ENCODE assay signal across 11 mouse cellular contexts in genomic region chr8:47363271-47363670, GRCm38 (mm10).
DNase-seq lines count a peak whose midpoint lies in the region; ATAC-seq and TF ChIP-seq lines count a peak whose summit lies in the region.
"Had no signal": no experiment of that assay in that cellular context is flagged by ENCODE, and none has a peak within 500 bp of the region (broad histone marks: within the 10 kb centered on the region; RNA-seq: fewer than 3 reads in every experiment).

No protein-coding gene starts in this region.

- no peak overlapping the region for H3K4me2 ChIP-seq in forebrain, embryonic 14.5 days (ENCODE audit: low read length)
- H3K4me2 ChIP-seq in forebrain, embryonic 11.5 days (ENCODE audit: low read depth, low read length, severe bottlenecking): no peak overlapping the region
- no peak overlapping the region for H3K4me2 ChIP-seq in kidney, embryonic 16.5 days (replicated peaks; ENCODE audit: low read depth, low read length)
- H3K4me2 ChIP-seq: midbrain, embryonic 13.5 days had no signal

- TF ChIP-seq CTCF in heart, adult 2 months (IDR thresholded peaks at IDR 0.05): no peak
- no peak for TF ChIP-seq CTCF in cerebellum, adult 2 months (IDR thresholded peaks at IDR 0.05; ENCODE audit: borderline replicate concordance, insufficient read depth, low read depth, low read length)

- peak; percentile 51 for DNase-seq in forebrain, embryonic 14.5 days (ENCODE audit: low spot score)
- DNase-seq in forebrain, embryonic 11.5 days (ENCODE audit: low spot score): no peak
- DNase-seq in heart, adult 2 months: peak; percentile 55 to 67
- DNase-seq in lung, postnatal 4 days: peak; percentile 63 to 88
- DNase-seq in cerebellum, adult 2 months: no peak
- no peak for DNase-seq in thymus, postnatal 36 days
- DNase-seq in layer of hippocampus, adult 9-10 months (ENCODE audit: low spot score): no peak
- DNase-seq: cerebellum, adult 9-10 months; layer of hippocampus, postnatal 36 days had no signal

- H3K4me1 ChIP-seq in forebrain, embryonic 14.5 days (ENCODE audit: control insufficient read depth, insufficient read depth, low read length): no peaks in the 10 kb centered on the region
- H3K4me1 ChIP-seq in forebrain, embryonic 11.5 days (replicated peaks; ENCODE audit: control insufficient read depth, insufficient read depth, low read length): 0 out of 2 replicates have a peak, but pooled peaks cover 2% of the 10 kb centered on the region
- peaks cover 9% of the 10 kb centered on the region for H3K4me1 ChIP-seq in heart, adult 2 months (ENCODE audit: control insufficient read depth, insufficient read depth, low read length)
- H3K4me1 ChIP-seq in kidney, embryonic 16.5 days (ENCODE audit: insufficient read depth, low read length): 0 out of 2 replicates have a peak, but pooled peaks cover 9% of the 10 kb centered on the region
- no peaks in the 10 kb centered on the region for H3K4me1 ChIP-seq in cerebellum, adult 2 months (ENCODE audit: control insufficient read depth, insufficient read depth, low read length)
- H3K4me1 ChIP-seq: midbrain, embryonic 13.5 days had no signal

- no peak overlapping the region for H3K27ac ChIP-seq in forebrain, embryonic 14.5 days (ENCODE audit: low read depth, low read length)
- H3K27ac ChIP-seq in forebrain, embryonic 11.5 days (ENCODE audit: low read depth, low read length): no peak overlapping the region
- no peak overlapping the region for H3K27ac ChIP-seq in heart, adult 2 months
- H3K27ac ChIP-seq in kidney, embryonic 16.5 days (ENCODE audit: low read length): no peak overlapping the region
- no peak overlapping the region for H3K27ac ChIP-seq in cerebellum, adult 2 months (ENCODE audit: insufficient read depth, low read length)
- H3K27ac ChIP-seq: midbrain, embryonic 13.5 days had no signal

- H3K27me3 ChIP-seq in forebrain, embryonic 14.5 days (replicated peaks; ENCODE audit: control insufficient read depth, insufficient read depth, low read length): no peaks in the 10 kb centered on the region
- no peaks in the 10 kb centered on the region for H3K27me3 ChIP-seq in forebrain, embryonic 11.5 days (ENCODE audit: control insufficient read depth, insufficient read depth, low read length)
- no peaks in the 10 kb centered on the region for H3K27me3 ChIP-seq in heart, adult 2 months (ENCODE audit: control insufficient read depth, insufficient read depth, low read length)
- H3K27me3 ChIP-seq in kidney, embryonic 16.5 days (ENCODE audit: insufficient read depth, low read length): no peaks in the 10 kb centered on the region
- H3K27me3 ChIP-seq in cerebellum, adult 2 months (ENCODE audit: control insufficient read depth, insufficient read depth, low read length): no peaks in the 10 kb centered on the region
- H3K27me3 ChIP-seq: midbrain, embryonic 13.5 days had no signal

- no peak overlapping the region for H3K9ac ChIP-seq in forebrain, embryonic 14.5 days (ENCODE audit: low read length)
- no peak overlapping the region for H3K9ac ChIP-seq in forebrain, embryonic 11.5 days (ENCODE audit: low read length)
- H3K9ac ChIP-seq in heart, adult 2 months (ENCODE audit: low read depth, low read length): no peak overlapping the region
- no peak overlapping the region for H3K9ac ChIP-seq in kidney, embryonic 16.5 days (replicated peaks; ENCODE audit: low read length)
- H3K9ac ChIP-seq: midbrain, embryonic 13.5 days had no signal

- WGBS in forebrain, embryonic 14.5 days: 46% methylated on average over 8 of the region's 8 CpGs
- 72% methylated on average over 6 of the region's 8 CpGs for WGBS in forebrain, embryonic 11.5 days
- WGBS in heart, adult 2 months: 3% methylated on average over 8 of the region's 8 CpGs
- WGBS in kidney, embryonic 16.5 days: 19% methylated on average over 8 of the region's 8 CpGs
- WGBS in cerebellum, adult 2 months: 17% methylated on average over 8 of the region's 8 CpGs

- no peaks in the 10 kb centered on the region for H3K36me3 ChIP-seq in forebrain, embryonic 14.5 days (ENCODE audit: control insufficient read depth, insufficient read depth, low read length)
- H3K36me3 ChIP-seq in forebrain, embryonic 11.5 days (ENCODE audit: control insufficient read depth, insufficient read depth, low read length): no peaks in the 10 kb centered on the region
- H3K36me3 ChIP-seq in heart, adult 2 months (ENCODE audit: control insufficient read depth, insufficient read depth, low read length): no peaks in the 10 kb centered on the region; the same call in none of the 2 replicates
- no peaks in the 10 kb centered on the region for H3K36me3 ChIP-seq in kidney, embryonic 16.5 days (ENCODE audit: insufficient read depth, low read length)
- H3K36me3 ChIP-seq: midbrain, embryonic 13.5 days had no signal

- intact Hi-C loops in heart, adult 2 months (cut with DNase I): no loop called here

- H3K4me3 ChIP-seq in forebrain, embryonic 14.5 days (ENCODE audit: low read depth, low read length): no peak overlapping the region
- H3K4me3 ChIP-seq in forebrain, embryonic 11.5 days (ENCODE audit: low read depth, low read length): no peak overlapping the region
- no peak overlapping the region for H3K4me3 ChIP-seq in heart, adult 2 months
- H3K4me3 ChIP-seq in kidney, embryonic 16.5 days (ENCODE audit: low read length): no peak overlapping the region
- H3K4me3 ChIP-seq in cerebellum, adult 2 months (replicated peaks; ENCODE audit: insufficient read depth, low read depth, low read length): no peak overlapping the region
- H3K4me3 ChIP-seq: midbrain, embryonic 13.5 days had no signal

- TF ChIP-seq EP300 in heart, adult 2 months (IDR thresholded peaks at IDR 0.05; ENCODE audit: insufficient read depth, low read depth, low read length): peak; percentile 87

- no peaks in the 10 kb centered on the region for H3K79me2 ChIP-seq in heart, adult 2 months (replicated peaks; ENCODE audit: control insufficient read depth, insufficient read depth, low read length)

- peak; percentile 20; the same call in 1 of the 2 replicates for ATAC-seq in forebrain, embryonic 14.5 days
- ATAC-seq in forebrain, embryonic 11.5 days (replicated peaks; ENCODE audit: low FRiP score): no peak
- ATAC-seq in kidney, embryonic 16.5 days (ENCODE audit: low FRiP score, low TSS enrichment): peak; percentile 55; the same call in 1 of the 2 replicates
- ATAC-seq: midbrain, embryonic 13.5 days had no signal

- H3K9me3 ChIP-seq in forebrain, embryonic 14.5 days (replicated peaks; ENCODE audit: control insufficient read depth, low read length): no peaks in the 10 kb centered on the region
- no peaks in the 10 kb centered on the region for H3K9me3 ChIP-seq in forebrain, embryonic 11.5 days (ENCODE audit: control insufficient read depth, low read length)
- no peaks in the 10 kb centered on the region; the same call in 1 of the 2 replicates for H3K9me3 ChIP-seq in kidney, embryonic 16.5 days (ENCODE audit: low read length)

- no peak for TF ChIP-seq POLR2A in heart, adult 2 months (IDR thresholded peaks at IDR 0.05; ENCODE audit: insufficient read depth, low read depth, low read length)
- no peak for TF ChIP-seq POLR2A in cerebellum, adult 2 months (IDR thresholded peaks at IDR 0.05; ENCODE audit: borderline replicate concordance, insufficient read depth, low read length)

Comparison
In these comparisons a context has a peak if more than half of its experiments do, and no peak if none do; other contexts are left out.
1. DNase-seq: peak in forebrain, embryonic 14.5 days (single experiment), heart, adult 2 months (2 of 2) and lung, postnatal 4 days (2 of 2); none in forebrain, embryonic 11.5 days (single experiment), cerebellum, adult 2 months (0 of 2), thymus, postnatal 36 days (0 of 2) and layer of hippocampus, adult 9-10 months (single experiment).